Mouse (Mus musculus) T-cell, adult 2 months (primary cell): ENCODE data around the gene Man2b2.

Source experiments
- DNase-seq: peaks from one replicate; pipeline ENCODE4 v3.0.0; 2022; ENCODE audit warnings: low spot score

Gene Man2b2

DNA sequence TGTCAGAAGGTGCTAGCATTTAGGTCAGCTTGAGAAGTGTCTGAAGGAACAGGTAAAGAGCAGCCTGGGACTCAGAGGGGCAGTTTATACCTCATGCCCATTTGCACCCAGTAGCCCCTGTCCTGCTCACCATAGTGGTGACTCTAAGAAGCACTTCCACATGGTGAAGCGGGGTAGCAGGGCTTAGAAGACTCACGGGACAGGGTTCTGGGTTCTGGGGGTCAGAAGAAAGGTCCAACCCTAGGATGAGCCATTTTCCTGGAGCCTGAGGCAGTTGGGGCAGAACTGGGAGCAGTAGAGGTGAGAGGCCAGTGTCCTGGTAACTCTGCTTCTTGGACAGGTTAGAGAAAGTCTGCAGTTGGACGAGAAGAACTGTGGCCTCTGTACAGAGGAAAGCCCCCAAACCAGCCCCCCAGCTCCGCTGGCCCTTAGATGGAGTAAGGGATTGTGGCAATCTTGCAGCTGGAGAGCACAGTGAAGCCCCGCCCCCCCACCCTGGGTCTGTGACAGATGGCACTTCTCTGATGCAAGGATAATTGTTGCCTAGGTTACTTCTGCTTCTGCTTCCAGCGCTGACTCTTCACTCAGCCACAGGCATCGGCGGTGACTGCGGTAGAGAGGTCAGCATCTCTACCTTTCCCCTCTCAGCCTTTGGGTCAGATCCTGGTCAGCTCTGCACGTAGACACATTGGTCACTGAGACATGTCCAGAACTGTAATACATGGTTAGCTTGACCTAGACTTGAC, 63.3 kb downstream of the Man2b2 start:
- DNase-seq: no peak

DNA sequence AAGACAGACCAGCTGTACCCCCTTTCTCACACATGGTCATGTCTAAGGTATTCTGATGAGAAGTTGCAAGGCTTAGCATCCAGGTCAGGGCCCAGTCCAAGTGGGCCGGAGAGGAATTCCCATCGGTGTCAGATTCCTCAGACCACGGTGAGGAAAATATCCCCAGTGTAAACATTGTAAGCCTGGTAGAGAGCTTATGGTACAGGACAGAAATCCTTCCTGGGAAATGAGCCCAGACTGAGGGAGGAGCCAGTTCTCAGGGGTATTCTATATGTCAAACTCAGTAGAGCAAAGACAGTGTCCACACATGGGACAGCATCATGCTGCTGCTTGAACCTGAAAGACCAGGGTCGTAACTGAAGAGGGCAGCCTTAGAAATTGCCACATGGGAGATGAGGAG, 70.6 kb downstream of the Man2b2 start:
- DNase-seq: no peak

DNA sequence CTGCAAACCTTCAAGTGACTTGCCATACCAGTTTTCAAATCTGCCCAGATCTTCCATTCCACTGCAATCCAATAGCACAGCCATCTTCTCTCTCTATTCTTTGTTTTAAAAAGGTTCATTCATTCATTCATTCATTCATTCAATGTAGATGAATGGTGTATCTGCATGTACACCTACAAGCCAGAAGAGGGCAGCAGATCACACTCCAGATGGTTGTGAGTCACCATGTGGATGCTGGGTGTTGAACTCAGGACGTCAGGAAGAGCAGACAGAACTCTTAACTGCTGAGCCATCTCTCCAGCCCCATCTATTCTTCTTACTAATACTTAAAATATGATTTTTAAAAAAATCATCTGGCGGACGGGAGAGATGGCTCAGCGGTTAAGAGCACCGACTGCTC, 73.4 kb downstream of the Man2b2 start:
- DNase-seq: peak; percentile 26
